Mouse (Mus musculus) neutrophil, adult 83 days (primary cell): Measurements from ENCODE around the gene Sprr2a3. TPM values are rescaled to one million over a fixed set of nuclear protein-coding genes. Genes with fewer than 3 reads are reported as not detected.

Experiments used
- total RNA-seq, 2 experiments: library from RNA; stranded (reverse); gene quantifications; one replicate each; pipeline ENCODE4 v1.2.4; 2023

The Sprr2a3 gene
- not detected for total RNA-seq

DNA sequence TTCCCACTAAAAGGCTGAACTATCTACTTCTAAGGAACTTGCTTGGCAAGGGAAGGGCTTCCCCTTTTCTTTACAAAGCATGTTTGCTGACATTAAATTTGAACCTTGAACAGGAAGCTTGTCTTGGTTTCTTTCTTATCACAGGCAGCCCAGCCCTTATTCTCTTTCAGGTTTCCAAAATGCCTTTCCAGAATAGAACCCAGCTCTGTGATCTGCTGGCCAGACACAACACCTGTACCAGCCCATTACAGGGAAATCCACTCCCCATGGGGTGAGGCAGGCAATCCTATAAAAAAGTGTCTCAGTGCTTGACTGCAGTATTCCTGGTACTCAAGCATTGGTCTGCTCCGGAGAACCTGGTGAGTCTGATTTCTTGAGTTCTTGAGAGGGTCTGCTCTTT lies at the start of gene Sprr2a3:
Gene Sprr2a3 (plus strand): TSS at position 317 of the 400 bp plus-strand sequence.

DNA sequence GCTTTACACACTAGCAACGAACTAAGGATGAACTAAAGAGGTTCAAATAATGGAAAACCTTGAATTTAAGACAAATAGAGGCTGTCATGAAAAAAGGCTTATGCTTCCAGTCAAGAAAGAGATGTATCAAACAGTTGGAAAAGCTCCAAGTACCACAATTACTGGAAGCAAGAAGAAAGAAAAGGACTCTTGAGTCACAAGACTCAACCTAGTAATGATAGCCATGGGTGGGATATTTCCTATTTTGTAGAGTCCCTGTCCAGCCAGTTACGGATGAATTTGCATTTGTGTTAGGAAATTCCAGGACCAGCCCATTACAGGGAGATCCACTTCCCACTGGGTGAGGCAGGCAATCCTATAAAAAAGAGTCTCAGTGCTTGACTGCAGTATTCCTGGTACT lies 31.1 kb downstream of the Sprr2a3 start, which contains the start of gene Sprr2b:
Gene Sprr2b (plus strand): TSS at position 301 of the 400 bp plus-strand sequence.

DNA sequence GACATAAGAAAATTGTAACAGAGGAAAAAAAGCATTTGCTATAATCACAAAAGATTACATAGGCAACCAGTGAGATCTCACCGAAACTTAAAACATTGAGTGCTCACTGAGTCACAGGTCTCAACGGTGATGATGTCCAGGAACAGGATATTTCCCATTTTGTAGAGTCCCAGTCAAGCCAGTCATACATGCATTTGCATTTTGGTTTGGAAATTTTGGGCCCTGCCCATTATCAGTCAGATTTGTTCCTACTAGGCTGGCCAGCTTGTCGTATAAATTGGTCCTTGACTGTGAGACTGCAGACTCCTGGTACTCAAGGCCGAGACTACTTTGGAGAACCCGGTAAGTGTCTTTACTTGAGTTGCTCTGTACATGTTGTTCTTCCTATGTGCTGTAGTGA lies 53.6 kb downstream of the Sprr2a3 start, which contains the start of gene Sprr2d:
Gene Sprr2d (plus strand): TSS at position 301 of the 400 bp plus-strand sequence.

Other genes starting within 250 kb of the Sprr2a3 start
- gene Lor, start 202.3 kb upstream of the Sprr2a3 start, total RNA-seq: not detected
- not detected for gene Prr9, start 161.5 kb upstream of the Sprr2a3 start, total RNA-seq
- gene Lelp1, start 142.7 kb upstream of the Sprr2a3 start, total RNA-seq: not detected
- not detected for gene Sprr2a1, start 69.6 kb upstream of the Sprr2a3 start, total RNA-seq
- not detected for gene Sprr2a2, start 69.5 kb upstream of the Sprr2a3 start, total RNA-seq
- not detected for gene Sprr2b, start 31.2 kb downstream of the Sprr2a3 start, total RNA-seq
- not detected for gene Sprr2d, start 53.7 kb downstream of the Sprr2a3 start, total RNA-seq
- not detected for gene Sprr2e, start 66.7 kb downstream of the Sprr2a3 start, total RNA-seq
- gene Sprr2f, start 79.8 kb downstream of the Sprr2a3 start, total RNA-seq: not detected
- gene Sprr2h, start 100.3 kb downstream of the Sprr2a3 start, total RNA-seq: not detected
- not detected for gene Sprr2i, start 122.6 kb downstream of the Sprr2a3 start, total RNA-seq
- not detected for gene Sprr2j-ps, start 132.7 kb downstream of the Sprr2a3 start, total RNA-seq
- gene Gm9774, start 144.0 kb downstream of the Sprr2a3 start, total RNA-seq: 1 to 10 TPM in 1 of 2 experiments, under 1 TPM in 1; 0.53 to 1.4 TPM
- not detected for gene Sprr2k, start 147.2 kb downstream of the Sprr2a3 start, total RNA-seq
- gene Sprr1b, start 153.4 kb downstream of the Sprr2a3 start, total RNA-seq: not detected
- not detected for gene Sprr3, start 173.3 kb downstream of the Sprr2a3 start, total RNA-seq
- gene Sprr1a, start 200.5 kb downstream of the Sprr2a3 start, total RNA-seq: not detected
- not detected for gene Sprr4, start 215.1 kb downstream of the Sprr2a3 start, total RNA-seq
- gene 2310046K23Rik, start 249.1 kb downstream of the Sprr2a3 start, total RNA-seq: not detected